20 mouse cellular contexts compared by ENCODE assay signal in the genomic region with DNA sequence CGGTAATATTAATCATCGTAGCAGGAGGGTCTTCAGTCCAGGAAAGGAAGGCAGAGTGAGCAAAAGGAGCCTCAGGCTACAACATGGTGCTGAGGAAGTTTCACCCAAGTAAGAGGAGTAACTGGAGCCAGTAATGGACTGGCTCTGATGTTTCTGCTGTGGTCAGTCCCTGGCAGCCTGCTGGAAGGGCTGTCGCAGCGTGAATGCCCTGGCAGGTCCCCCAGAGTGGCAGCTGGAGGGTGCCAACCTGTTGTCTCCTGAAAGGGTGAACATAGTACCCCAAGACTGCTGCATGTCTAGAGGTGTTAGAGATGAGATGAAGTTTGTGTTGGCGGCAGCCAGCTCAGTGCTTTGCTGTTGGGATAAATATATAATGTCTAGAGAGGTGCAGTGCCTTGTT. TPM values are rescaled to one million over a fixed set of nuclear protein-coding genes. Genes with fewer than 3 reads are reported as not detected.
DNase-seq lines count a peak whose midpoint lies in the region; ATAC-seq and TF ChIP-seq lines count a peak whose summit lies in the region.
"Had no signal": no experiment of that assay in that cellular context is flagged by ENCODE, and none has a peak within 500 bp of the region (broad histone marks: within the 10 kb centered on the region; RNA-seq: fewer than 3 reads in every experiment).

No protein-coding gene starts in this region.

- H3K27me3 ChIP-seq in kidney, adult 2 months (replicated peaks; ENCODE audit: control insufficient read depth, insufficient read depth, low read length), result no peaks in the 10 kb centered on the region
- no peaks in the 10 kb centered on the region for H3K27me3 ChIP-seq in G1E (ENCODE audit: insufficient read depth, low read length)
- H3K27me3 ChIP-seq: embryonic facial prominence, embryonic 12.5 days; forebrain, embryonic 13.5 days; forebrain, embryonic 15.5 days; Patski had no signal

- no peak for TF ChIP-seq POLR2A in kidney, adult 2 months (IDR thresholded peaks at IDR 0.05; ENCODE audit: low read depth, low read length)

- peaks cover 13% of the 10 kb centered on the region; the same call in 1 of the 2 replicates for H3K4me1 ChIP-seq in kidney, adult 2 months (ENCODE audit: control insufficient read depth, insufficient read depth, low read length)
- H3K4me1 ChIP-seq in G1E (ENCODE audit: insufficient read depth, low read depth, low read length), result peaks cover 49% of the 10 kb centered on the region

- DNase-seq in gastrocnemius, postnatal 10 days, result peak; percentile 26
- DNase-seq in gastrocnemius, adult 18-20 months (ENCODE audit: low spot score), result no peak
- DNase-seq in kidney, adult 2 months, result no peak
- no peak for DNase-seq in kidney, postnatal 14 days
- no peak for DNase-seq in G1E (ENCODE audit: low spot score)
- no peak for DNase-seq in left cerebral cortex, postnatal 10 days (ENCODE audit: extremely low spot score in 1 of 2, low spot score in 2 of 2)
- DNase-seq: adrenal gland, adult 8-10 months; adrenal gland, postnatal 14 days; adrenal gland, postnatal 36 days; cerebellum, adult 11-12 months; cerebellum, adult 2 months; cerebellum, adult 9-10 months; cerebellum, postnatal 10 days; cerebellum, postnatal 25 days had no signal

- intact Hi-C loops in left cerebral cortex, postnatal 10 days (cut with DNase I), result no loop called here

- no peaks in the 10 kb centered on the region for H3K9me3 ChIP-seq in G1E (replicated peaks)
- H3K9me3 ChIP-seq: embryonic facial prominence, embryonic 10.5 days; embryonic facial prominence, embryonic 12.5 days; forebrain, embryonic 13.5 days; forebrain, embryonic 15.5 days had no signal

- peaks cover 5% of the 10 kb centered on the region for H3K36me3 ChIP-seq in kidney, adult 2 months (ENCODE audit: control insufficient read depth, insufficient read depth, low read length)
- peaks cover 64% of the 10 kb centered on the region for H3K36me3 ChIP-seq in G1E (replicated peaks)

- H3K27ac ChIP-seq in kidney, adult 2 months (ENCODE audit: insufficient read depth, low read depth, low read length), result peak overlapping the region; percentile 94; the same call in 1 of the 2 replicates
- H3K27ac ChIP-seq: embryonic facial prominence, embryonic 10.5 days; embryonic facial prominence, embryonic 12.5 days; forebrain, embryonic 13.5 days; forebrain, embryonic 15.5 days had no signal

- no peak for TF ChIP-seq CTCF in kidney, adult 2 months (conservative IDR thresholded peaks at IDR 0.05; ENCODE audit: insufficient read depth, insufficient read length, low read depth, low read length)
- no peak for TF ChIP-seq CTCF in G1E (IDR thresholded peaks at IDR 0.05; ENCODE audit: low read depth, low read length)

- no peak overlapping the region for H3K4me3 ChIP-seq in kidney, adult 2 months (ENCODE audit: insufficient read depth, low read depth, low read length)
- H3K4me3 ChIP-seq in G1E (ENCODE audit: low read depth, low read length), result peak overlapping the region; percentile 17; the same call in 1 of the 2 replicates
- H3K4me3 ChIP-seq: embryonic facial prominence, embryonic 10.5 days; embryonic facial prominence, embryonic 12.5 days; forebrain, embryonic 13.5 days; forebrain, embryonic 15.5 days had no signal

- 88% methylated on average over 5 of the region's 5 CpGs for WGBS in kidney, adult 2 months

- no peak for ATAC-seq in G1E (ENCODE audit: extremely low read depth, insufficient number of reproducible peaks, low FRiP score, poor library complexity, severe bottlenecking)
- ATAC-seq: activated CD4-positive, CD25-positive, alpha-beta regulatory T cell, adult 4 months; forebrain, embryonic 13.5 days; forebrain, embryonic 15.5 days; Patski had no signal

RNA-seq across cellular contexts. Expression of gene Gucd1, which starts 2.8 kb away (rescaled TPM):
- total RNA-seq in gastrocnemius, postnatal 10 days (2021), result 10 to 100 TPM; 46.9 to 47.5 TPM
- total RNA-seq in gastrocnemius, adult 18-20 months (2021), result 10 to 100 TPM; 43.6 to 61.5 TPM
- polyA plus RNA-seq in kidney, adult 2 months (2012; rRNA removed), result 124 and 164 TPM in 2 replicates
- 17.0 and 26.1 TPM in 2 replicates for total RNA-seq in G1E (2014; fragmentation: Nextera tagmentation)
- 41.7 and 48.6 TPM in 2 replicates for total RNA-seq in G1E (2017)
- 14.5 and 15.8 TPM in 2 replicates for polyA plus RNA-seq in G1E (2012)
- total RNA-seq in left cerebral cortex, postnatal 10 days (2021), result 10 to 100 TPM; 21.6 to 22.0 TPM

RNA-seq across cellular contexts. Expression of gene Snrpd3, which starts 3.2 kb away (rescaled TPM):
- 100 to 1,000 TPM; 126 to 134 TPM for total RNA-seq in gastrocnemius, postnatal 10 days (2021)
- total RNA-seq in gastrocnemius, adult 18-20 months (2021), result 10 to 100 TPM; 76.2 to 80.2 TPM
- polyA plus RNA-seq in kidney, adult 2 months (2012; rRNA removed), result 27.0 and 41.2 TPM in 2 replicates
- total RNA-seq in G1E (2014; fragmentation: Nextera tagmentation), result 83.0 and 116 TPM in 2 replicates
- 50.9 and 51.6 TPM in 2 replicates for total RNA-seq in G1E (2017)
- polyA plus RNA-seq in G1E (2012), result 19.5 and 29.9 TPM in 2 replicates
- total RNA-seq in left cerebral cortex, postnatal 10 days (2021), result 100 to 1,000 TPM in 1 of 2 experiments, 10 to 100 TPM in 1; 96.2 to 103 TPM

RNA-seq across cellular contexts. Expression of gene Lrrc75b, which starts 39.5 kb away (rescaled TPM):
- total RNA-seq in gastrocnemius, postnatal 10 days (2021), result 1 to 10 TPM; 1.3 to 1.9 TPM
- under 1 TPM; 0.11 to 0.12 TPM for total RNA-seq in gastrocnemius, adult 18-20 months (2021)
- 2.1 and 2.2 TPM in 2 replicates for polyA plus RNA-seq in kidney, adult 2 months (2012; rRNA removed)
- total RNA-seq in G1E (2014; fragmentation: Nextera tagmentation), result not detected in 2 replicates
- total RNA-seq in G1E (2017), result 0.05 and 0.06 TPM in 2 replicates
- not detected in 2 replicates for polyA plus RNA-seq in G1E (2012)
- 10 to 100 TPM; 21.3 to 27.5 TPM for total RNA-seq in left cerebral cortex, postnatal 10 days (2021)

RNA-seq across cellular contexts. Expression of gene Ggt1, which starts 40.8 kb away (rescaled TPM):
- 1 to 10 TPM in 1 of 2 experiments, under 1 TPM in 1; 0.52 to 1.0 TPM for total RNA-seq in gastrocnemius, postnatal 10 days (2021)
- total RNA-seq in gastrocnemius, adult 18-20 months (2021), result under 1 TPM in 1 of 2 experiments, not detected in 1; 0.78 TPM
- polyA plus RNA-seq in kidney, adult 2 months (2012; rRNA removed), result 881 and 1,007 TPM in 2 replicates
- total RNA-seq in G1E (2014; fragmentation: Nextera tagmentation), result not detected in 2 replicates
- total RNA-seq in G1E (2017), result not detected in 2 replicates
- polyA plus RNA-seq in G1E (2012), result 0.12 TPM in 1 of 2 replicates, not detected in the other
- total RNA-seq in left cerebral cortex, postnatal 10 days (2021), result 1 to 10 TPM; 1.5 to 4.1 TPM
- total RNA-seq: adrenal gland, postnatal 14 days; adrenal gland, postnatal 36 days had no signal

Comparison
In these comparisons a context has a peak if more than half of its experiments do, and no peak if none do; other contexts are left out.
1. RNA of gene Lrrc75b, which starts 39.5 kb away (total RNA-seq): 21.3 to 27.5 TPM in left cerebral cortex, postnatal 10 days; 1.3 to 1.9 TPM in gastrocnemius, postnatal 10 days, 0.11 to 0.12 TPM in gastrocnemius, adult 18-20 months and 0.05 to 0.06 TPM in G1E; every median in the first group is over 4 times any median in the second.